Mouse (Mus musculus) activated CD4-positive, CD25-positive, alpha-beta regulatory T cell, adult 4 months (primary cell): ENCODE results near the gene Sorl1. TPM values are rescaled to one million over a fixed set of nuclear protein-coding genes. Genes with fewer than 3 reads are reported as not detected.

Source experiments
- ATAC-seq: one replicate; pipeline ENCODE4 v1.8.0; 2017
- polyA plus RNA-seq, 2 experiments: library from polyadenylated mRNA; unstranded; fragments of 100-300 nt; shearing (Covaris generic); gene quantifications; one replicate each; pipeline ENCODE4 v1.2.1; 2017

Sorl1 gene
- polyA plus RNA-seq, 2 experiments from 2014 or later: 25.1 to 39.4 TPM

GRCm38 (mm10) chr9:42121631-42122354 is 2.3 kb downstream of the Sorl1 start:
- ATAC-seq: no peak

- no peak for ATAC-seq
Measured at GRCm38 (mm10) chr9:42116418-42117056, 7.6 kb downstream of the Sorl1 start.

- ATAC-seq: no peak
Measured at GRCm38 (mm10) chr9:42115078-42115477, 9.0 kb downstream of the Sorl1 start.

- ATAC-seq: no peak
Measured at GRCm38 (mm10) chr9:42113316-42113715, 10.8 kb downstream of the Sorl1 start.

GRCm38 (mm10) chr9:42112691-42113090 is 11.4 kb downstream of the Sorl1 start:
- ATAC-seq: no peak

- no peak for ATAC-seq
Measured at GRCm38 (mm10) chr9:42111256-42111655, 12.8 kb downstream of the Sorl1 start.

GRCm38 (mm10) chr9:42109837-42110451 is 14.2 kb downstream of the Sorl1 start:
- ATAC-seq: no peak

- no peak for ATAC-seq
Measured at GRCm38 (mm10) chr9:42109131-42109530, 15.0 kb downstream of the Sorl1 start.

- ATAC-seq: peak; percentile 83
Measured at GRCm38 (mm10) chr9:42108369-42108951, 15.6 kb downstream of the Sorl1 start.

- no peak for ATAC-seq
Measured at GRCm38 (mm10) chr9:42107062-42107461, 17.0 kb downstream of the Sorl1 start.

- no peak for ATAC-seq
Measured at GRCm38 (mm10) chr9:42106305-42106704, 17.8 kb downstream of the Sorl1 start.

- no peak for ATAC-seq
Measured at GRCm38 (mm10) chr9:42103546-42103945, 20.6 kb downstream of the Sorl1 start.

GRCm38 (mm10) chr9:42102013-42102412 is 22.1 kb downstream of the Sorl1 start:
- no peak for ATAC-seq

GRCm38 (mm10) chr9:42101266-42101665 is 22.8 kb downstream of the Sorl1 start:
- no peak for ATAC-seq

GRCm38 (mm10) chr9:42100618-42101210 is 23.4 kb downstream of the Sorl1 start:
- no peak for ATAC-seq

- ATAC-seq: no peak
Measured at GRCm38 (mm10) chr9:42098474-42099121, 25.5 kb downstream of the Sorl1 start.

GRCm38 (mm10) chr9:42097731-42098473 is 26.2 kb downstream of the Sorl1 start:
- peak; percentile 40 for ATAC-seq

- ATAC-seq: peak; percentile 79
Measured at GRCm38 (mm10) chr9:42097006-42097730, 26.9 kb downstream of the Sorl1 start.

GRCm38 (mm10) chr9:42094752-42095151 is 29.3 kb downstream of the Sorl1 start:
- no peak for ATAC-seq

GRCm38 (mm10) chr9:42094028-42094551 is 30.0 kb downstream of the Sorl1 start:
- ATAC-seq: no peak

- ATAC-seq: no peak
Measured at GRCm38 (mm10) chr9:42092749-42093148, 31.3 kb downstream of the Sorl1 start.
